Mouse (Mus musculus): ENCODE measurements around the gene Crxos.

DNA sequence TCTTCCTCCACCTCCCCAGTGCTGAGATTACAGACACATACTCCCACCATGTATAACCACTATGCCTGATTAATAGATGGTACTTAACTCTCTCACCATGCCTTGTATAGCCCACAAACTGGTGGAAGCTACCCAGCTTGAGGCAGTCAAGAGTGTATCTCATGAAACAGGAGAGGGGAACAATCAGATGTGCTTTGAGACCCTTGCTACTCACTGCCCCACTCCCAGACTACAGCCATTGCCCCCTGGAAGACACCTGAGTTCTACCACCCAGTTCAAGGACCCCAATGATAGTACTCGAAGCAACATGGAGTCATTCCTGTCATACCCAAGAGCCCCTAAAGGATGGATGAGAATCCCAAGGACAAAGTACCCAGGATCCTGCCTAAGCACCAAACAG, 24.2 kb downstream of the Crxos start:
- TF ChIP-seq GATA1 (IDR thresholded peaks at IDR 0.05; ENCODE audit: low read length) (no peak), TAL1 (IDR thresholded peaks at IDR 0.05; ENCODE audit: low read length) (no peak)

All from erythroblast, embryonic 14.5 days (primary cell).